Mouse (Mus musculus) G1E (cell line): Measurements from ENCODE around the gene Cyp2t4.

Experiments
- CTCF ChIP-seq: IDR thresholded peaks from 2 replicates; pipeline ENCODE4 v1.5.1; 2012; ENCODE audit warnings: low read depth, low read length, inconsistent platforms, mixed read lengths
- GATA1 ChIP-seq: IDR thresholded peaks from 2 replicates; pipeline ENCODE4 v1.6.1; 2012; ENCODE audit warnings: borderline replicate concordance, low read length, inconsistent platforms, mixed read lengths
- GATA2 ChIP-seq: IDR thresholded peaks from 2 replicates; pipeline ENCODE4 v1.6.1; 2012; ENCODE audit warnings: low read depth, low read length, inconsistent platforms, borderline replicate concordance
- POLR2AphosphoS5 ChIP-seq: IDR thresholded peaks from 2 replicates; pipeline ENCODE4 v1.6.1; 2012; ENCODE audit warnings: low read depth, low read length, inconsistent platforms; ENCODE audit not compliant: insufficient replicate concordance
- TAL1 ChIP-seq: conservative IDR thresholded peaks from 2 replicates; pipeline ENCODE4 v1.6.1; 2012; ENCODE audit warnings: low read depth, low read length, inconsistent platforms, mixed read lengths

DNA sequence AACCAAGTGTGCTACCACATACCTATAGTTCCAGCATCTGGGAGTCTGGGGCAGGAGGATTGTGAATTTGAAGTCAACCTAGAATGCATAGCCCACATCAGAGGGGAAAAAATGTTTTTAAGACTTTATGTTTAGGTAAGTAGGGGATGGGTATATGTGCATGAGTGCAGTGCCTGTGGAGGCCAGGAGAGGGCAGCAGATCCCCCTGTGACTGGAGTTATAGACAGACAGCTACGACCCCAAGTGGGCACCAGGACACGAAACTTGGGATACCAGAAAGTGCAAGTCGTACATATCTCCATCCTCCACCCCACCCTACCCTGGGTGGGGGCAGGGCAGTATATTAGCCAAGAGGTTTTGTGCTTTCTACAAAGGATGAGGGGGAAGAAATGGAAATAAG is 31.4 kb downstream of the Cyp2t4 start:
- TF ChIP-seq CTCF (peak; percentile 96), POLR2AphosphoS5 (no peak), TAL1 (no peak), GATA1 (no peak), GATA2 (no peak)
